Mouse (Mus musculus) ovary, postnatal 14 days (tissue): ENCODE results near the gene Fcrla.
A peak's percentile ranks its signal among the peaks of the same experiment; 100 is the strongest.

Experiments used
- DNase-seq: peaks from one replicate; pipeline ENCODE4 v3.0.0; 2022; ENCODE audit warnings: low spot score

Fcrla gene

DNA sequence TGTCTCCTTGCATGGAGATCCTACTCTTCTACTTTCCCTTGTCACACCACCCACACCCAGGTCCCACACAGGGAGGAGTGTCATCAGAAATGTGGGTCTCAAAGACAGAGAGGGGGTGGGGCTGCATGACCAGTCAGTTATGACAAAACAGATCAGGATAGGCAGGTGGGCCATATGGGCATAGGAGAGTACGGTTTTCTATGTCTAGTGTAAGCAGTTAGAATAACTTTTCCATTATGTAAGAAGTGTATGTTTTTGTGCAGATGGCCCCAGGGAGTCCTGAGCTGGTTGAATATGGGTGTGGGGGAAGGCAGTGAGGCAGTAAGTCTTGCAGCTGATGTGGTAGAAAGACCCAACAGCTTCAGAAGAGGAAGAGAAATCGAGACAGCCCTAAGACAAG is 1.1 kb upstream of the Fcrla start:
- DNase-seq: no peak

- DNase-seq: no peak
Observed at GRCm38 (mm10) chr1:170926941-170927340, 442 bp downstream of the Fcrla start.

GRCm38 (mm10) chr1:170924485-170924884 is 2.9 kb downstream of the Fcrla start:
- DNase-seq: no peak

DNA sequence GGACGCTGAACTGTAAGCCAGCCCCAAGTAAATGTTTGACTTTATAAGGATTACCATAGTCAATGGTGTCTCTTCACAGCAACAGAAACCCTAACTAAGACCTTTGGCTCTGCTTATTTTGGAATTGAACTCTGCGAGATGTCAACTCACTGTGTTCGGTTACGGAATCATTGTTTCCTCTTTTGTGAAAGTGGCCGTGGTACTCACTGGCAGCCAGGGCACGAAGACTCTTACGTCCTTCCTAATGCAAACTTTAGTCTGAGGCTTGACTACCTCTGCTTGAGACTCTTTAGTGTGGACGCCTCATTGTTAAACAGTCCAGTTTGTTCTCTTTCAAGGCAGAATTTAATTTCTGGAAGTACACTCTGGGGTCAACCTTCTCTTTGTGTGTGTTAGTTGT is 8.1 kb downstream of the Fcrla start:
- DNase-seq: no peak

- DNase-seq: no peak
Observed at GRCm38 (mm10) chr1:170915657-170916056, 11.7 kb downstream of the Fcrla start.

- no peak for DNase-seq
Observed at GRCm38 (mm10) chr1:170912891-170913615, 14.3 kb downstream of the Fcrla start, which contains the start of gene Fcrlb. Gene Fcrlb (minus strand): TSS chr1:170912941.

- DNase-seq: no peak
Observed at GRCm38 (mm10) chr1:170911907-170912660, 15.3 kb downstream of the Fcrla start.

- DNase-seq: no peak
Observed at GRCm38 (mm10) chr1:170908341-170908740, 19.0 kb downstream of the Fcrla start.

DNA sequence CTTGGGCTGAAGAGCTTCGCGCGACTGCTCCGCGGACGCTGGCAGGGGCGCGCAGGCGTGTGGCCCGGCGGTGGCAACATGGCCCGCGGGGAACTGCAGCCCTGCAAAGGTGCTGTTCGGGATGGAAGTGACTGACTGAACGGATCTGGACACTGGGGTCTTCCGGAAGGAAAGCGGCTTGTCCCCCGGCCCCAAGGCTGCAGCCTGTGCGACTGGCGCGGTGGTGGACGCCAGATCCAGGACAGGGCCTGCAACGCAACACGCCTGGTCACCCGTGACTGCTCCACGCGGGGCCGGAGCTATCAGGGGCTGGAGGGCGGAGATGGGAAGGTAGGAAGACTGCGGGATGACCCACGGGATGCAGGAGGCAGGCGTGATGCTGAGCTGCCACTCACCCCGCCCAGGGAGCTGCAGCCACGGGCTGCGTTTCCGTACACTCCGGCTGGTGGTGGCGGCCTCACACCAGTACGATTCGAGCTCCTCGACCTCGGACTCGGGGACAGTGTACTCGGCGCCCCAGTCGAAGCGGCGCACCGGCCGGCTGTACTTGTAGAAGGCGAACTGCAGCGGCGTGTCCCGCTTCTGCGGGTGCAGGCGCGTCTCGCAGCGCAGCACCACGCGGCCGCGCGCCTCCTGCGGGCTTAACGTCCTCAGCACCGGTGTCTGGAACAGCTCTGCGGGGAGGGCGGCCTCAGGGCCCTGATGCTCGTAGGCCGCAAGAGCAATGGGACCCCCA is 19.8 kb downstream of the Fcrla start:
- DNase-seq: no peak

DNA sequence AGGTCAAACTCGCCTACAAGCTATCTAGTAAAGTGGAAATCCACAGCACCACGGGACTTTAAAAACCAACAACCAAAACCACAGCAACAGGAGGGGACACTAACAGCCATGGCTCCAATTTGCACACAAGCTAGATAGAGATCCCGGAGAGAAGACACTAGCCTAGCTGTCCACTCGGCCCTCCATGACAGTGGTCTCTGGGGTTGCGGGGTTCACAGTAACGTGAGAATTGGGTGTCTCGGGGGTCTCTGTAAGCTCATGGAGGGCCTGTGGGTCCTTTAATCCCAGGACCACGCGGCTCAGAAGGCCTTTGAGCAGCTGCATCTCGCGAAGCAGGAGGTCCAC is 20.3 kb downstream of the Fcrla start:
- no peak for DNase-seq

GRCm38 (mm10) chr1:170903485-170903884 is 23.9 kb downstream of the Fcrla start:
- no peak for DNase-seq

DNA sequence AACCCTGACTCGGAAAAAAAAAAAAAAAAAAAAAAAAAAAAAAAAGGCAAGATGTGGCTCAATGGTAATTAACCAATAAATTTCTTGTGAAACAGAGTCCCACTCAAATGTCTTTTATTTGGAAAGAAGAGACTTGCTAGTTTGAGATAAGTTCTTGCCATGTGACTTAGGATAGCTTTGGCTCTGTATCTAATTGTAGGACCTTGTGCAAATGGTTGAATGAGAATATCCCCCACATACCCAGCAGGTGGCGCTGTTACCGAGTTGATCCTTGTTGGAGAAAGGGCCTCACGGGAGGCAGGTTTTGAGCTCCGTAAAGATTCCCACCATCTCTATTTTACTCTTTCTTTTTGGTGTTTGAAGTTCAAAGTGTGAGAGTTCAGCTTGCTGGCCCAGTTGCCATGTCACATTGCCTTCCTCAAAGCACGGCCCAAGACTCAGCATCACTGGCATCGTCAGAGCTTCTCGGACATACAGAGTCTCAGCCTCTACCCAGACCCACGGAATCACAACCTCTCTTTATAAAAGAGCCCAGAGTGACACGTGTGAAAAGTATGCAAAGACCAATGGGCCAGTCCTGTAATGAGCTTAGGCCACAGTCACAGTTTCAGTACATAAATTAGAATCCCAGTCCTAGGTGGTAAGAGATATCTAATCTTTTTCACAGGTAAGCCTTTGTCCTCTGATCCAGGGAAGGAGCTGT is 25.7 kb downstream of the Fcrla start:
- peak; percentile 89 for DNase-seq

- DNase-seq: peak; percentile 31
Observed at GRCm38 (mm10) chr1:170900799-170901467, 26.4 kb downstream of the Fcrla start.

GRCm38 (mm10) chr1:170898413-170899075 is 28.8 kb downstream of the Fcrla start:
- DNase-seq: no peak

- DNase-seq: no peak
Observed at GRCm38 (mm10) chr1:170896651-170897281, 30.6 kb downstream of the Fcrla start.

DNA sequence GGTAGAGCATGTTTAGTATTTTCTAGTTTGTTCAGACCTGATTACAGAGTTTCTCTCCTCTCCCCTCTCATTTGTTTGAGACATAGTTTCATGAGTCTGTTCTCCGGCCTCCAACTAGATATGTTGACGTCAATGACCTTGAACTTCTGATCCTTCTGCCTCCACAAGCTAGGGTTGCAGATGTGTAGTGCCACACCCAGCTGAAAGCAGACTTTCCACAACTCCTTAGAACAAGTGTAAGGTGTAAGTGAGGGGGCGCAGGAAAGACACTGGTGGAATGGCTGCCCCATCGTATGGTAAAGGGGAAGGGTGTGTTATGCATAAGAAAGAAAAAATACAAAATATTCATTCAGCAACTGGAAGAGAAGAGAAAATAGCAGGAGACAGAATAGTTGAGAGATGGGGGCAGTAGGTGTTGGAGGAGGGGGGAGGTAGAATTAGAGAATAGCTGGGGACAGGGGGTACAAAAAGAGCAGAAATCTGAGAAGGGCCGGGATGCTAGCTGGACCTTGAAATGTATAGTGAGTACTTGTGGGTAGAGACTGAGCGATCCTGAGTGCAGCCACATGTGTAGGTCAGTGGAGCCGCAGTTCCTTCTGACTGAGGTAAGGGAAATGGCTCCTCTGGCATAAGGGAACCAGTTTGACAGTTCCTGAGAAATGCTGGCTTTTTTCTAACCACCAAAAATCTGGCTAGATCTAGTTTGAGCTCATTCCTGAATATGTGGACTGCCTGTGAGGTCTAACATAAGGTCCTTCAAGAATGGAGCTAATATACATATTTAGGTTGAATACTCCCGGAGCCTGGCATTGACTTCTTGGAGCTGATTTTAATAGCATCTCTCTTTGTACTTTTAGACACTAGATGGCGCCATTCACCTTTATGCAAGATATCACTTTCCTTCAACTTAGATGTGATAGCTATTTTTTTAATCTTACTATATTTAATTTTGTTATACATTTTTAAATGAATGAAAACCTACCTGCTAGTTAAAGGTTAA is 32.5 kb downstream of the Fcrla start:
- DNase-seq: no peak

GRCm38 (mm10) chr1:170892279-170892678 is 35.1 kb downstream of the Fcrla start:
- DNase-seq: no peak

DNA sequence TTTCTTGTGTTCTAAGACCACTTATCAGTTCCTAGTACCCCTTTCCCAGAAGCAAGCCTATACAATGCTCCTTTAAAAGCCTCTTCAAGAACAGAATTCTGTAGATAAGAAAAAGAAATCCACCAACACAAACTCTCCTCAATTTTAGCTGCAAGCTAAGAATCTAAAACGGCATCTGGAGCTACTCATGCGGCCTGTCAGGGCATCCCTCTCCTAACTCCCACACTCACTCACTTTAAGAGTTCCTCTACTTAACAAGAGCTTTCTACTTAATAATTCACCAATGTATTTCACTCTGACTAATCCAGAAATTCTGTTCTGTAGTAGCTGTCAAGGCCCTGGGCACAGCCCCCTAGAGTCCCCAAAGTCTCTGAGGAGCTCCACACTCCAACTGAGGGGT is 35.7 kb downstream of the Fcrla start:
- DNase-seq: no peak

GRCm38 (mm10) chr1:170889310-170889709 is 38.1 kb downstream of the Fcrla start:
- no peak for DNase-seq
